Mouse (Mus musculus) MEL (cell line): ENCODE data around the gene Armc7. TPM values are rescaled to one million over a fixed set of nuclear protein-coding genes. Genes with fewer than 3 reads are reported as not detected.
A peak's percentile ranks its signal among the peaks of the same experiment; 100 is the strongest.

Experiments
- DNase-seq: peaks from one replicate; pipeline ENCODE4 v3.0.0; 2011; ENCODE audit warnings: low read depth, low spot score
- H3K27ac ChIP-seq: 2 replicates; pipeline ENCODE4 v1.5.1; 2012; ENCODE audit warnings: low read depth, mild to moderate bottlenecking, control low read depth, low read length, moderate library complexity; ENCODE audit not compliant: control insufficient read depth
- H3K27me3 ChIP-seq, 2 experiments: fragments of 150-350 bp in 1 of 2; sonication (generic) in 1 of 2; 2 replicates each; pipeline ENCODE4 v1.6.1; 2012; ENCODE audit warnings: low read length in 2 of 2, mild to moderate bottlenecking in 2 of 2, improper control_type of control experiment in 1 of 2, moderate library complexity in 1 of 2; ENCODE audit not compliant: insufficient read depth in 2 of 2, control insufficient read depth in 1 of 2
- H3K36me3 ChIP-seq, 2 experiments: 2 replicates each; pipeline ENCODE4 v1.6.1; 2012 to 2014; ENCODE audit warnings: low read length in 2 of 2, improper control_type of control experiment in 1 of 2, inconsistent platforms in 1 of 2, mild to moderate bottlenecking in 1 of 2; ENCODE audit not compliant: insufficient read depth in 2 of 2, control insufficient read depth in 1 of 2
- H3K4me1 ChIP-seq, 2 experiments: fragments of 150-350 bp in 1 of 2; sonication (generic) in 1 of 2; 2 replicates each; pipeline ENCODE4 v1.6.1; 2012; ENCODE audit warnings: low read length in 2 of 2, improper control_type of control experiment in 1 of 2, mild to moderate bottlenecking in 1 of 2; ENCODE audit not compliant: insufficient read depth in 2 of 2, control insufficient read depth in 1 of 2
- H3K4me3 ChIP-seq, 2 experiments: fragments of 150-350 bp in 1 of 2; sonication (generic) in 1 of 2; 2 replicates each; pipeline ENCODE4 v1.5.1; 2012; ENCODE audit warnings: low read depth in 2 of 2, low read length in 2 of 2, mild to moderate bottlenecking in 2 of 2, moderate library complexity in 2 of 2, control low read depth in 1 of 2, improper control_type of control experiment in 1 of 2; ENCODE audit not compliant: control insufficient read depth in 1 of 2, insufficient read depth in 1 of 2
- H3K79me2 ChIP-seq: 2 replicates; pipeline ENCODE4 v1.6.1; 2012; ENCODE audit warnings: mild to moderate bottlenecking, low read length, moderate library complexity; ENCODE audit not compliant: control insufficient read depth, poor library complexity, insufficient read depth
- H3K9ac ChIP-seq: 2 replicates; pipeline ENCODE4 v1.6.1; 2012; ENCODE audit warnings: low read depth, mild to moderate bottlenecking, control low read depth, low read length, moderate library complexity; ENCODE audit not compliant: control insufficient read depth, poor library complexity, severe bottlenecking
- H3K9me3 ChIP-seq: fragments of 150-350 bp; sonication (generic); replicated peaks from 2 replicates; pipeline ENCODE4 v1.6.1; 2012; ENCODE audit warnings: mild to moderate bottlenecking, low read length, improper control_type of control experiment, moderate library complexity; ENCODE audit not compliant: insufficient read depth
- BHLHE40 ChIP-seq: IDR thresholded peaks from 2 replicates; pipeline ENCODE4 v1.6.1; 2012; ENCODE audit warnings: low read depth, mild to moderate bottlenecking, inconsistent platforms, low read length, improper control_type of control experiment, borderline replicate concordance
- CHD1 ChIP-seq: IDR thresholded peaks from 2 replicates; pipeline ENCODE4 v1.6.1; 2012; ENCODE audit warnings: low read depth, mild to moderate bottlenecking, inconsistent platforms, low read length, improper control_type of control experiment
- CHD2 ChIP-seq: IDR thresholded peaks from 2 replicates; pipeline ENCODE4 v1.6.1; 2011; ENCODE audit warnings: low read length, improper control_type of control experiment
- CTCF ChIP-seq, 3 experiments: IDR thresholded peaks in 2 of 3; conservative IDR thresholded peaks in 1 of 3; 2 replicates each; pipeline ENCODE4 v1.5.1; 2011 to 2012; ENCODE audit warnings: low read length in 3 of 3, low read depth in 2 of 3, mild to moderate bottlenecking in 2 of 3, improper control_type of control experiment in 1 of 3, inconsistent platforms in 1 of 3, mixed read lengths in 1 of 3, moderate library complexity in 1 of 3; ENCODE audit not compliant: control insufficient read depth in 1 of 3, insufficient read depth in 1 of 3, poor library complexity in 1 of 3, severe bottlenecking in 1 of 3
- E2F4 ChIP-seq: IDR thresholded peaks from 2 replicates; pipeline ENCODE4 v1.6.1; 2011; ENCODE audit warnings: low read depth, low read length, improper control_type of control experiment, borderline replicate concordance
- ELF1 ChIP-seq: IDR thresholded peaks from 2 replicates; pipeline ENCODE4 v1.6.1; 2014; ENCODE audit warnings: low read depth, mild to moderate bottlenecking, inconsistent platforms, low read length, improper control_type of control experiment, moderate library complexity
- EP300 ChIP-seq, 2 experiments: IDR thresholded peaks; 2 replicates each; pipeline ENCODE4 v1.6.1; 2011; ENCODE audit warnings: improper control_type of control experiment in 2 of 2, low read length in 2 of 2, low read depth in 1 of 2, mild to moderate bottlenecking in 1 of 2
- ETS1 ChIP-seq: IDR thresholded peaks from 2 replicates; pipeline ENCODE4 v1.6.1; 2012; ENCODE audit warnings: low read depth, mild to moderate bottlenecking, inconsistent platforms, low read length, improper control_type of control experiment, moderate library complexity
- GABPA ChIP-seq: IDR thresholded peaks from 2 replicates; pipeline ENCODE4 v1.6.1; 2012; ENCODE audit warnings: low read depth, mild to moderate bottlenecking, inconsistent platforms, low read length, improper control_type of control experiment, moderate library complexity
- GATA1 ChIP-seq: IDR thresholded peaks from 2 replicates; pipeline ENCODE4 v1.6.1; 2011; ENCODE audit warnings: low read depth, low read length, improper control_type of control experiment
- HCFC1 ChIP-seq: IDR thresholded peaks from 2 replicates; pipeline ENCODE4 v1.6.1; 2012; ENCODE audit warnings: low read depth, mild to moderate bottlenecking, inconsistent platforms, low read length, improper control_type of control experiment, moderate library complexity
- JUND ChIP-seq: IDR thresholded peaks from 2 replicates; pipeline ENCODE4 v1.6.1; 2011; ENCODE audit warnings: low read depth, mild to moderate bottlenecking, improper control_type of control experiment, low read length
- KAT2A ChIP-seq: conservative IDR thresholded peaks from 2 replicates; pipeline ENCODE4 v1.6.1; 2012; ENCODE audit warnings: low read depth, low read length, improper control_type of control experiment, inconsistent platforms
- MAFK ChIP-seq: IDR thresholded peaks from 2 replicates; pipeline ENCODE4 v1.6.1; 2011; ENCODE audit warnings: low read depth, mild to moderate bottlenecking, low read length, improper control_type of control experiment, borderline replicate concordance
- MAX ChIP-seq: IDR thresholded peaks from 2 replicates; pipeline ENCODE4 v1.6.1; 2011; ENCODE audit warnings: low read length, improper control_type of control experiment
- MAZ ChIP-seq: IDR thresholded peaks from 2 replicates; pipeline ENCODE4 v1.6.1; 2012; ENCODE audit warnings: low read depth, mild to moderate bottlenecking, inconsistent platforms, low read length, improper control_type of control experiment
- MXI1 ChIP-seq: IDR thresholded peaks from 2 replicates; pipeline ENCODE4 v1.6.1; 2011; ENCODE audit warnings: mild to moderate bottlenecking, low read depth, low read length, improper control_type of control experiment
- MYB ChIP-seq: IDR thresholded peaks from 2 replicates; pipeline ENCODE4 v1.6.1; 2011; ENCODE audit warnings: mild to moderate bottlenecking, low read depth, low read length, improper control_type of control experiment
- MYC ChIP-seq: IDR thresholded peaks from 2 replicates; pipeline ENCODE4 v1.6.1; 2011; ENCODE audit warnings: low read depth, mild to moderate bottlenecking, low read length, improper control_type of control experiment, moderate library complexity
- NELFE ChIP-seq: IDR thresholded peaks from 2 replicates; pipeline ENCODE4 v1.6.1; 2011; ENCODE audit warnings: low read depth, low read length, improper control_type of control experiment
- NRF1 ChIP-seq: IDR thresholded peaks from 2 replicates; pipeline ENCODE4 v1.6.1; 2014; ENCODE audit warnings: low read depth, mild to moderate bottlenecking, inconsistent platforms, low read length, improper control_type of control experiment, moderate library complexity; ENCODE audit not compliant: poor library complexity, insufficient read depth, severe bottlenecking
- POLR2A ChIP-seq, 2 experiments: IDR thresholded peaks; 2 replicates each; pipeline ENCODE4 v1.6.1; 2011 to 2012; ENCODE audit warnings: low read length in 2 of 2, mild to moderate bottlenecking in 2 of 2, control low read depth in 1 of 2, improper control_type of control experiment in 1 of 2, low read depth in 1 of 2, moderate library complexity in 1 of 2; ENCODE audit not compliant: control insufficient read depth in 1 of 2, insufficient read depth in 1 of 2, poor library complexity in 1 of 2
- POLR2AphosphoS2 ChIP-seq: IDR thresholded peaks from 2 replicates; pipeline ENCODE4 v1.6.1; 2011; ENCODE audit warnings: low read length, improper control_type of control experiment
- POLR2AphosphoS5 ChIP-seq: IDR thresholded peaks from 2 replicates; pipeline ENCODE4 v1.6.1; 2012; ENCODE audit warnings: low read depth, borderline replicate concordance, mild to moderate bottlenecking, inconsistent platforms, low read length, moderate library complexity, mixed read lengths
- RAD21 ChIP-seq: IDR thresholded peaks from 2 replicates; pipeline ENCODE4 v1.6.1; 2011; ENCODE audit warnings: mild to moderate bottlenecking, low read depth, low read length, improper control_type of control experiment
- RCOR1 ChIP-seq: IDR thresholded peaks from 2 replicates; pipeline ENCODE4 v1.6.1; 2012; ENCODE audit warnings: low read depth, mild to moderate bottlenecking, inconsistent platforms, low read length, improper control_type of control experiment
- SIN3A ChIP-seq: IDR thresholded peaks from 2 replicates; pipeline ENCODE4 v1.6.1; 2012; ENCODE audit warnings: low read length, improper control_type of control experiment, inconsistent platforms
- TAL1 ChIP-seq: IDR thresholded peaks from 2 replicates; pipeline ENCODE4 v1.6.1; 2012; ENCODE audit warnings: mild to moderate bottlenecking, inconsistent platforms, low read length, moderate library complexity, mixed read lengths
- TBP ChIP-seq: IDR thresholded peaks from 2 replicates; pipeline ENCODE4 v1.8.0; 2011; ENCODE audit warnings: low read depth, low read length, improper control_type of control experiment
- TCF12 ChIP-seq: IDR thresholded peaks from 2 replicates; pipeline ENCODE4 v1.6.1; 2014; ENCODE audit warnings: low read depth, mild to moderate bottlenecking, inconsistent platforms, low read length, improper control_type of control experiment, moderate library complexity
- UBTF ChIP-seq: IDR thresholded peaks from 2 replicates; pipeline ENCODE4 v1.6.1; 2012; ENCODE audit warnings: low read depth, mild to moderate bottlenecking, inconsistent platforms, low read length, improper control_type of control experiment, moderate library complexity, borderline replicate concordance; ENCODE audit not compliant: insufficient read depth
- USF1 ChIP-seq: IDR thresholded peaks from 2 replicates; pipeline ENCODE4 v1.6.1; 2014; ENCODE audit warnings: low read depth, mild to moderate bottlenecking, inconsistent platforms, low read length, improper control_type of control experiment, moderate library complexity
- USF2 ChIP-seq, 2 experiments: IDR thresholded peaks; 2 replicates each; pipeline ENCODE4 v1.6.1; 2011 to 2012; ENCODE audit warnings: improper control_type of control experiment in 2 of 2, low read length in 2 of 2, borderline replicate concordance in 1 of 2, inconsistent platforms in 1 of 2, low read depth in 1 of 2, mild to moderate bottlenecking in 1 of 2; ENCODE audit not compliant: insufficient read depth in 1 of 2
- ZC3H11A ChIP-seq: IDR thresholded peaks from 2 replicates; pipeline ENCODE4 v1.6.1; 2012; ENCODE audit warnings: low read depth, mild to moderate bottlenecking, inconsistent platforms, low read length, improper control_type of control experiment
- ZKSCAN1 ChIP-seq: IDR thresholded peaks from 2 replicates; pipeline ENCODE4 v1.6.1; 2012; ENCODE audit warnings: low read depth, mild to moderate bottlenecking, inconsistent platforms, low read length, improper control_type of control experiment, moderate library complexity
- ZMIZ1 ChIP-seq: IDR thresholded peaks from 2 replicates; pipeline ENCODE4 v1.6.1; 2012; ENCODE audit warnings: low read depth, mild to moderate bottlenecking, inconsistent platforms, low read length, improper control_type of control experiment, moderate library complexity
- ZNF384 ChIP-seq: IDR thresholded peaks from 2 replicates; pipeline ENCODE4 v1.6.1; 2012; ENCODE audit warnings: low read depth, mild to moderate bottlenecking, inconsistent platforms, low read length, improper control_type of control experiment
- polyA plus RNA-seq, 2 experiments: library from polyadenylated mRNA; stranded (reverse) in 1 of 2; unstranded in 1 of 2; fragments of >175 nt in 1 of 2; fragments of >200 nt in 1 of 2; gene quantifications; 2 replicates each; pipeline versions ENCODE4 v1.2.1 to v1.2.4; 2012; ENCODE audit warnings: low replicate concordance in 2 of 2, low read depth in 1 of 2; ENCODE audit not compliant: insufficient read length in 2 of 2, insufficient read depth in 1 of 2, missing spikeins in 1 of 2
- total RNA-seq: library from RNA; depleted of rRNA; stranded (reverse); fragments of 300-350 nt; gene quantifications from 2 replicates; pipeline ENCODE4 v1.2.3, GENCODE M21; 2012

Armc7 gene
- total and polyA plus RNA-seq, 3 experiments: 9.1 to 13.1 TPM; not detected in 1

DNA sequence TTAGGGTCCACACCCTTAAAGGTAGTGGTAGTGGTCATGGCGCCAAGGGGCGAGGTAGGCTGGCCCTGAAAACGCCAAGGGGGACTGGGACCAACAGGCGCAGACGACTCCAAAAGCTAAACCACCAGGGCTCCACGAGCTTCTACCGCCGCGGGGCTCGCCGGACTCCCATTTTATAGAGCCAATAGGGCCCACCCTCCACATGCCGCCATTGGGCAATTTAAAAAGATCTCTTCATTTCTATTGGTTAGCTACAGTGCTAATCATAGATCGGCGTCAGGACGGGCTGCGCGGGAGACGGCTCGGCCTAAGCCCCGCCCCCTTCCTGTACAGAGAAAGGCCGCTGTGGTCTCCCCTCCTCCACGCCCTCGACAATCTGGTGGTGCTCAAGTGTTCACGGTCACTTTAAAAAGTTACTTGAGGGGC, 38.8 kb downstream of the Armc7 start, which contains the start of gene Jpt1:
Jpt1 (minus strand) TSS at position 150 of the 426 bp plus-strand sequence.
- peak within 1 kb of the TSS; percentile 86 for H3K27ac ChIP-seq
- H3K27me3 ChIP-seq: no peaks in the 10 kb centered on the region
- H3K4me3 ChIP-seq: peak within 1 kb of the TSS; percentile 78 to 96
- peaks cover 0 to 32% of the 10 kb centered on the region in 2 experiments; a peak in 2 of 4 replicates for H3K36me3 ChIP-seq
- peaks cover 49% of the 10 kb centered on the region for H3K79me2 ChIP-seq
- DNase-seq: peak; percentile 99
- peaks cover 24 to 34% of the 10 kb centered on the region in 2 experiments for H3K4me1 ChIP-seq
- H3K9me3 ChIP-seq: no peaks in the 10 kb centered on the region
- peak within 1 kb of the TSS; percentile 96 for H3K9ac ChIP-seq
- TF ChIP-seq GABPA: no peak
- no peak for TF ChIP-seq GATA1
- TF ChIP-seq NELFE: peak; percentile 100
- peak; percentile 92 for TF ChIP-seq SIN3A
- no peak for TF ChIP-seq MYB
- TF ChIP-seq USF2 (IDR thresholded peaks at IDR 0.05; ENCODE audit: borderline replicate concordance in 1 of 2, insufficient read depth in 1 of 2, low read depth in 1 of 2, low read length in 2 of 2): no peak
- TF ChIP-seq EP300 (IDR thresholded peaks at IDR 0.05; ENCODE audit: low read depth in 1 of 2, low read length in 2 of 2): no peak
- TF ChIP-seq POLR2AphosphoS2: peak; percentile 100
- peak; percentile 87 for TF ChIP-seq MAX
- peak; percentile 94; the same call in 1 of the 2 replicates for TF ChIP-seq UBTF
- no peak for TF ChIP-seq BHLHE40
- TF ChIP-seq JUND: no peak
- peak; percentile 70; the same call in 1 of the 2 replicates for TF ChIP-seq ELF1
- no peak for TF ChIP-seq MAFK
- TF ChIP-seq CHD1: 0 out of 2 replicates have a peak, but pooled peaks have one; percentile 43
- TF ChIP-seq ZC3H11A: no peak
- TF ChIP-seq RCOR1: no peak
- TF ChIP-seq HCFC1: peak; percentile 74
- peak; percentile 100 for TF ChIP-seq ZMIZ1
- no peak; the same call in 1 of the 2 replicates for TF ChIP-seq KAT2A
- no peak for TF ChIP-seq TAL1
- TF ChIP-seq MAZ: peak; percentile 70
- peak; percentile 87 for TF ChIP-seq E2F4
- no peak for TF ChIP-seq ZKSCAN1
- TF ChIP-seq USF1: no peak
- TF ChIP-seq RAD21: no peak
- no peak for TF ChIP-seq CTCF (IDR thresholded peaks at IDR 0.05 in 2 of 3, conservative IDR thresholded peaks at IDR 0.05 in 1 of 3; ENCODE audit: control insufficient read depth in 1 of 3, insufficient read depth in 1 of 3, low read depth in 2 of 3, low read length in 3 of 3, poor library complexity in 1 of 3, severe bottlenecking in 1 of 3)
- peak; percentile 83 for TF ChIP-seq TCF12
- TF ChIP-seq MYC: peak; percentile 89
- TF ChIP-seq ETS1: peak; percentile 48; the same call in 1 of the 2 replicates
- TF ChIP-seq POLR2AphosphoS5: peak; percentile 93; the same call in 1 of the 2 replicates
- peak; percentile 95 for TF ChIP-seq MXI1
- peak; percentile 99 for TF ChIP-seq TBP
- TF ChIP-seq CHD2: peak; percentile 91
- no peak; the same call in 1 of the 2 replicates for TF ChIP-seq ZNF384
- peak; percentile 70 for TF ChIP-seq NRF1
- peak; percentile 99 to 100 for TF ChIP-seq POLR2A (IDR thresholded peaks at IDR 0.05; ENCODE audit: control insufficient read depth in 1 of 2, insufficient read depth in 1 of 2, low read depth in 1 of 2, low read length in 2 of 2, poor library complexity in 1 of 2)
